Mouse (Mus musculus) common myeloid progenitor, adult 5-6 weeks (primary cell): ENCODE measurements around the gene Med27. TPM values are rescaled to one million over a fixed set of nuclear protein-coding genes. Genes with fewer than 3 reads are reported as not detected.

Source experiments
- ATAC-seq: replicated peaks from 2 replicates; pipeline ENCODE4 v1.8.0; 2016; ENCODE audit warnings: low read depth, mild to moderate bottlenecking, moderate TSS enrichment, inconsistent platforms; ENCODE audit not compliant: poor library complexity, severe bottlenecking
- total RNA-seq: library from RNA; stranded (forward); fragments of 200-1000, 187-1606 nt; gene quantifications from 2 replicates; pipeline ENCODE4 v1.2.3, GENCODE M21; 2017

Med27 gene
- total RNA-seq, 1 experiment from 2014 or later, result 21.3 TPM

DNA sequence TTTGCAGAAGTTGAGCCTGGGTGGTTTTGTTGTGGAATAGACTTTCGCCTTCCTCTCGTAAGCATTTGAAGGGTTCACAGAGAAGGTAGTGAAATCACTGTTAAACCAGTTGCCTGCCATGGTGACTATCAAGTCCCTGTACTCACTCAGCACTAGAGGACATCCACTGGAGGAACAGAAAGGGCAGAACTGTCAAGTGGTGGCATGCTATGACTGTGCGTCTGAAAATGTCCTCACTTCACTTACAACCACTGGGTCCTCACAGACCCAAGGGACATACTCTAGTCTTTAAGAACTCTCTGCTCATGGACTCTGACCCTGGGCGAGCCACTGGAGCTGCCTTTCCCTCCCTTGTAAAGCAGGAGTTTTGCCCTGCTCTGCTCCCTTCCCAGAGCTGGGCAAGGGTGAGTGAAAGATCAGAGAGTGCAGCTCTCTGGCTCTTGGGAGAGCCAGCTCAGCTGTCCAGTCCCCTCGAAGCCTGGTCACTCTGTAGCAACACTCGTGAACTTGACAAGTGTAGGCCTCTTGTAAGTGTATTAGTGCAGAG, 116.5 kb downstream of the Med27 start:
- ATAC-seq, result no peak

DNA sequence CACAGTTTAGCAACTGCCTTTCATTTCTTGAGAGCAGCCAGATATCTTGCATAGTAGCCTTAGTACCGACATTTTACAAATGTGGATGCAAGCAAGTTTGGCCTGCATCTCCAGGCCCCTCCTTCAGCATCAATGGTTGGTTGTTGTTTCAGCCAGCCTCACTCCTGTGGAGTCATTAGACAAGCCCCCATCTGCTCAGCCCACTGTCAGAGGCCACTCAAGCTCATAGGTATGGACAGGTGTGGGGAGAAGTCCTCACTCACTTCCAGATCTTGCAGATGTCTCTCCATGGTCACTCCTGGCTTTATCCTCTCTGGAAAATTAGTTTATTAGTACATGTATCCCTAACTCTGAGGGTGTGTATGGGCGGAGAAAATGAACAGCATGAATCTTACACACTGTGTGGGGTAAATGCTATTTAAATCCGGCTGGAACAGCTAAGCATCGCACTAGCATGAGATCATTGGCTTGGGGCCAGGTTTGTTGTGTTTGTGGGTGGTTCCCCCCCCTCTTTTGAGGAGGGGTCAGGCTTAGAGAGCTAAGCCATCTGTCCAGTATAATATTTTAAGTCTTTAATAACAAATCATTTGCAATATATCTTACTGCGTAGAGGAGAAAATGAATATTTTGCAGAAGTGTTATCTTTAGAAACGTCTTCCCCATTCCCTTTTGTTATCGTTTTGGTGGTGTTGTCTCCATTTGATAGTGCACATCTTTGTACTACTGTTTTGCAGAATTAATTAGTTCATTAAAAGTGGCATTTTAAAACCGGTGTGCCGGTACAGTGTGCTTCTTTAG, 118.4 kb downstream of the Med27 start:
- no peak for ATAC-seq

DNA sequence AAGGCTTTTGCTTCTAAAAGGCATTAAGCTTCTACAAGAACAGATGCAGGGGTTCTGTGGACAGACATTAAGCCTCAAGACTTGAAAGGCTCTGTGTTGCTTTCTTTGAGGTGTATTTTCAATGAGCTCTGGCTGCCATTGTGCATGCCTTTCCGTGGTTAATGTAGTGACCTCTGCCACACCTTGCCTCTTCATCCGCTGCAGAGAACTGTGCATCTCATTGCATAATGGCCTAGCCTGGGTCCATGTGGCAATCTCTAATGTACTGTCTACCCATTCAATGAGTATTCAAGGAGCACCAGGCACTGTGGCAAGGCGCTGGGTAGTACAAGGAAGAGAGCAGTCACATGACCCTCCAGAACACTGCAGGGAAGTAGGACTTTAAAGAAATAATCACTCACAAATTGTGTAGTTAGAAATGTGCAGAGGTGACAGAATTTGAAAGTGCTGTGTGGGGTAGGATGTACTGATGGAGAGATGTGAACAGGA, 119.1 kb downstream of the Med27 start:
- peak; percentile 43 for ATAC-seq

DNA sequence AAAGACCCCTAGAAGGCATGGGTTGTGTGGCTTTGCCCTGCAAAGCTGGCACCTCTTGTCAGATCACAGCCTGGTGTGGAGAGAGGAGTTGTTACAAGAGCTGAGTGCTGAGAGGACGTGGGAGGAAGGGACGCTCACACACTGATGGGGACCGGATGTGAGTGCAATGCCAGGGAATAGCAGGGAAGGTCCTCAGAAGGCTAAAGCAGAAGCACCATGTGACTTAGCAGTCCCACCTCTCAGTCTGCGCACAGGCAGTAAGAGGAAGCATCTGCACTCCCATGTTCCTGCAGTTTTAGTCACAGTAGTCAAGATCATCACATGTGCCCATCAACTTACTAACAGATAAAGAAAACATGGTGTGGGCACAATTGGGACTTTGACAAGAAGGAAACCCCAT, 119.8 kb downstream of the Med27 start:
- peak; percentile 59 for ATAC-seq

DNA sequence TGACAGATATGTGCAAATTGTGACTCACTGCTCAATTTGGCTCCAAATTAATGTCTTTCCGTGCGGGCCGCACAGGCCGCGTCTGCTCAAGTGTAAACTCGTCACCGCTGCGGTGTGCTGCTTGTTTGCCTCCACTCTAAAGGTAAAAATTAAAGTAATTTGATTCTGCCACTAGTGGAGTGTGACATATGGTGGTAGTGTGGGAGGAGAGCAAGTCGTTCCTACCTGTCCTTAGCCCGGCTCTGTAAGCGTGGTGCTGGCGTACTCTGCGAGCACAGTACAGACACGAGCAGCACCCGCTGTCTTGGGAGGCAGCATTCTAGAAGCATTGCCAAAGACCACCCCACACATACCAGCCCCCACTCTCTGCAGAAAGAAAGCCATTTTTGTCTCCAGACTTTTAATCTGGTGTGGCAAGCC, 121.9 kb downstream of the Med27 start:
- no peak for ATAC-seq

DNA sequence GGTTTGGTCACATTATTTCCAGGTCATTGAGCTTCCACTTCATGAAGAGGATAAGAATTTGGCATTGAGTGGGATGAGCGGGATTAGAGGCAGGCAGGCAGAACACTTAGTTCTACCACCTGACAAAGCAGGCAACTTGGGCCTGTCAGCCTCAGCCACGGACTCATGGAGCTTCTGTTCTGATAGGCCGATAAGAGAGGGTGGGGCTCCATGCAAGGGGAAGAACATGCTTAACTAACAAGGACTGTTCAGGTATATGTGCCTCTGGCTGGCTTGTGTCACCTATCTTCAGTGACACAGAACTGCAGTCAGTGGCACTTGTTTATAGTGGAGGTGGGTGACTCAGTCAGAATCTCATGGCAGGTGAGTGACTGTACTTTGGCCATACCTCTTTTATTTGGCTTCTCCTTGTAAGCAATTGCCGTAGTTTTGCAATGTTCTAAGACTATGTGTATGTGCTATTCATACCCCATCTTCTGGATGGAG, 126.4 kb downstream of the Med27 start:
- no peak for ATAC-seq

DNA sequence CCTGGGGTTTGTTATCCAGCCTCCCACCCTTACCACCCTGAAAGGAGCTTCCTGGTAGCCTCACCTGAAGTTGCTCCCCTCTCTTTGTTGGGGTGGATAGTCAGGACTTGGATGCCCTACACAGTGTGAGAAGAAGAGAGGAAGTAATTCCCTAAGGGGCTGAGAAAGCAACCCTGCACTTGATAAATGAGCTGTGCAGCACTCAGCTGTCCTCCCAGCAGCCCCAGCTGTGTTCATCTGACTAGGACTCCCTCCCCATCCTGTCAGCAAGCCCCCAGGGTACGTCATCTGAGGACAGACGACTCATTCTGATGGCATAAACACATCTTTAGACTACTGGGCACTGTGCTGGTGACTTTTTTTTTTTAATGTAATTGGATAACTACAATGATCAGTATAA, 127.3 kb downstream of the Med27 start:
- ATAC-seq, result no peak

DNA sequence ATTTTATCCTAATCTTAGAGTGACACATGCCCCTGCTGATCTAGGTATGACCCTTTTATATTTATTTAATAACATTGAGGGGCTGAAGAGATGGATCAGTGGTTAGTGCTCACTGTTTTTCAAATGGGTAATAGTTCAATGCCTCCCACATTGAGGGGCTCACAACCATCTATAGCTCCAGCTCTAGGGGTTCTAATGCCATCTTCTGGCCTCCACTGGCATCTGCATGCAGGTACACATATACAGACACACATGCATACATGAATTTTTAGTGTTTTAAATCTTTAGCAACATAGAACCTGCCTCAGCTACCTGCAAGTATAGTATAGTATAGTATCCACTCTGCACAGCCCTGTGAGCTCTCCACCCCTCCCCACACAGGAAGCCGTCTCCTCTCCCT, 130.1 kb downstream of the Med27 start:
- no peak for ATAC-seq

DNA sequence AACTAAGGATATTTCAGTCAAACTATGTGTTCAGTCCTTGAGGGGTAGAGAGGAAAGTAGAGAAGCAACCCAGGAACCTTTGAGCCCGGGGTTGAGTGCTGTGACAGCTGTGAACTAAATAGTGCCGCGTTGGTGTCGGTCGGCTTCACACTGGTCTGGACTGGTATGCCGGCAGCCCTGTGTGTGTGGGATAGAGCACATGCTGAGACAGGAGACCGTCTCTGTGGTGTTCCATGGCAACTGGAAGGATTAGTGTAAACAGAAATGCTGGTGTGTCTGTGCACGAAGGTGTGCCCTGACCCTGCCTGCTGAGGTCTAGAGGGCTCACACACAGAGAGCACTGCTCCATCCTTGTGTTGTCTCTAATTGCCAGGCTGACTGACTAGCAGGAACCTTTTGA, 135.2 kb downstream of the Med27 start:
- ATAC-seq, result no peak

DNA sequence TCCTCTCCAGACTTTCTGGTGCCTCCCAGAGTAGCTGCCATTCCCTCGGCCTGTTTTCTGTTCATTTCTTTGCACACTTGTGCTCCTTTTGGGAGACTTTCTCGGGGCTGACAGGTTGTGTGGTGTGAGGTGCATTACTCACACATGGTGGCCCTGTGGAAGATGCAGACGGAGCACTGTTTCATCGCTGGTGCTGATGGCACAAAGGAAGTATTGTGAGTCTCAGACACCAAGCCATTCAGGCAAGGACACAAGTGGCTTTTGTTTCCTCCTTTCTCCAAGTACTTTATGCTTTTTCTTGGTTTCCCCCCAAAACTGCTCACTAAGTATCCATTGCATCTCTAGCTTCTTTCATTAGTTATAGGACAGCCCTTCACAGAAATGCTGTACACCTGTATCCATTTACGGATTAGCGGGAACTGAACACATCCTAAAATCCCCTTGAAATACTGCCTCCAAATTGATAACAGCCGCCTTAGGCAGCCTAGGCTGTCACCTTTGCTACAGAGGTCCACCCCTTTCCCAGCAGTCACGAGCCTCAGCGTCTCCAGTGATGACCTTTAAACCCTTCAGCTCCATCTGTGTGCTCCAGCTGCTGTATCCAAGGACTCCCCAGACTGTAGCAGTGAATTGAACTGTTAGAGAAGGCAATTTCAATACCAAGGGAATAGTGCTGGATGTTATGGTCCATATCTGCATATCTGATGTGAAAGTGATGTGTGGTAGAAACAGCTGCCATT, 136.5 kb downstream of the Med27 start:
- no peak for ATAC-seq

DNA sequence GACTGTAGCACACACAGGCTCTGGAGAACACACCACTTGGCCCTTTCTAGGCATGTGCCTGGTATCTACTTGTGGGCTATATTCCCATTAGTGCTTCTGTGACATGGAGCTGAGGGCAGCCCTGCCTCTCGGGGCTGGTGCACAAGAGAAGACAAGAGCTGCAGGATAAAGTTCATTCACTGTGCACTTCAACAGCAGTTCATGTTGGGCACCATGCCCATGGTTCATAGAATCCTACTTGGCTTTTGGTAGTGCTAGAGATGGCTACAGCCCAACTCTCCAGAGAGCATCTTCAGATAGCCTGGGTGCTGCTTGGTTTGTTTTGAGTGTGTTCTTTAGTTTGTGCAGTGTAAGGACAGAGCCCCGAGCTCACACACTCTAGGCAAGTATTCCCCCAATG, 138.9 kb downstream of the Med27 start:
- ATAC-seq, result no peak

DNA sequence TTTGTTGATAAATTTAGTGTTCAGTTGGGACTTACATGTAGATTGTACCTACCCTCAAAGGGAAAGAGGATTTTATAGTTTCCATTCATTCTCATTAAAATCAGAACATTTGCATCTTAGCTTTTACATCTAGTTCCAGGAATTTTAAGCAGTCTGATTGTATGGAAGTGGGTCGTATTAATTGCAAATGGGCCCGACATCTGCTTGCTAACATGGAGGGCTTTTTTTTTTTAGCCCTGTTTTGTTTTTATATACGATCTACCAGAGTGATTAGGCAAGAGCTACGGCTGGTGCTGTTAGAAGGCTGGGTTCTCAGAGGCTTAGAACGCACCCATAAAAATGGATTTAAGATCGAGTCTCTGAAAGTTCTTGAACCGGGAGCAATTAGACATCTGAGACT, 139.9 kb downstream of the Med27 start:
- ATAC-seq, result no peak

DNA sequence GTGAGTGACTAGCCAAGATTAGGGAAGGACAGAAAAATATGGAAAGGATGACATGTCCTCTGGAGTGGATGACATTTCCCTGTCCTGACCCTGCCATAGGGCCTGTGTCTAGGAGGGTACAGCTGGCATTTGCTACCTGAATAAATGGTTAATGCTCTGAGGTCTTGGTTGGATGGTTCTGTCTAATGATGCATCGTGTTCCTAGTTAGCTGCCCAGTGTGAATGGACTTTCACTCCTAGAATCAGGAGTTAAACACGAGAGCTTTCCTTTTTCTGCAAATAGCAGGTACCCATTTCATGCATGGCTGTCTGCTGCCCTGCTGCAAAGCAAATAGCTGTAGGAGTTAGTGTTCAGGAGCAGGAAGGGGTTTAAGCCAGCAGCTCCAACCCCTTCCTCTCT, 141.0 kb downstream of the Med27 start:
- ATAC-seq, result no peak

DNA sequence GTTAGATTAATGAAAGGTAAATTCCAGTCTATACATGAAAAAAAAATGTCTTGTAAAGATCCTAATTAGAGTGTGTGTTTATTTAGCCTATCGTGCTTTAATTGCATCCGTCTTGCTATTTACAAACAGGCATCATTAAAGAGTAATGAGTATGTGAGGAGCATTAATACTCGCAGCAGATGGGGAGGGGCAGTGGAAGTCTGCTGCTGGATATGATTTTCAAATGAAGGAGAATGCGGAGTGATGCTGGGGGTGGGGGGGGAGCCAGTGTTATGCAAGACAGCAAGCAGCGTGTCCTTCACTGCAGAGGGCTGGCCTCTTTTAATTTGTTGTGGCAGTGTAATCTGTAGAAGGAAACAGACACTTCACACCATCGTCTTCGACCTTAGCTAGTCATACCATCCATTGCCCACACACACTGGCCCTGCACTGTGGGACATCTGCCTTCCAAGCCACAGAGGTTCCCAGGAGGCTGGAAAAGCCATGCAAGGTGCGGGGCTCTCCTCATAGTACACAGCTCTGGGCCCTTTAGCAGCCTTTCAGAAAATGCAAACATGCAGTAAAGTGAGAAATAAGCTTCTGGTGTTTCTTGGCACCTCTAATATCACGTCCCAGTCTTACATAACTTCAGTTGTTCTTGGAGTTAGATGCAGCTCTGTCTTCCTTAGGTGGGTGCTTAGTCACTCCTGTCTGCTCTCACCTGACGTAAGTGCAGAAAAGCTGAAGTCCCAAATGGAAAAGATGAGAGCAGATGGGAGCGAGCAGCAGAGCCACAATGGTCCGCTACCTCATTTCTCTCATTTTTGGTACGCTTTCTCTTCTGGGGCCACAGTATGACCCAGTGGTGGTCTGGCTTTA, 142.0 kb downstream of the Med27 start:
- ATAC-seq, result no peak

DNA sequence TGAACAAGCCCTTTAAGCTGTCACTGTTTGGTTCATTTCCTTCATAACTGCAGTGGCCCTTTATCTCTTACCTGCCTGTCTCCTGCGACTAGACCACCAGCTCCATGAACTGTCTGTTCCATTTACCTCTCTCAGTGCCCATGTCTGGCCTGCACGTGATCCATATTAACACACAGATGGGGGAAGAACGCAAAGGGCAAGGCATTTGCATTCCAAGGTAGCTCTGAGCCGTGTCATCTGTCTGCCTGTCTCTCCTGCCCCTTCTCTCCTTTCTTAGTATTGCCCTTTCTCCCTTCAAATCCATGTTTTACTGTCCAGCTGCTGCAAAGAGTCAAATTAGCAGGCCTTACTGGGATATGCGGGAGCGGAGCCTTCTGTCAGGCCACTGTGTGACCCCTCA, 145.0 kb downstream of the Med27 start:
- no peak for ATAC-seq

DNA sequence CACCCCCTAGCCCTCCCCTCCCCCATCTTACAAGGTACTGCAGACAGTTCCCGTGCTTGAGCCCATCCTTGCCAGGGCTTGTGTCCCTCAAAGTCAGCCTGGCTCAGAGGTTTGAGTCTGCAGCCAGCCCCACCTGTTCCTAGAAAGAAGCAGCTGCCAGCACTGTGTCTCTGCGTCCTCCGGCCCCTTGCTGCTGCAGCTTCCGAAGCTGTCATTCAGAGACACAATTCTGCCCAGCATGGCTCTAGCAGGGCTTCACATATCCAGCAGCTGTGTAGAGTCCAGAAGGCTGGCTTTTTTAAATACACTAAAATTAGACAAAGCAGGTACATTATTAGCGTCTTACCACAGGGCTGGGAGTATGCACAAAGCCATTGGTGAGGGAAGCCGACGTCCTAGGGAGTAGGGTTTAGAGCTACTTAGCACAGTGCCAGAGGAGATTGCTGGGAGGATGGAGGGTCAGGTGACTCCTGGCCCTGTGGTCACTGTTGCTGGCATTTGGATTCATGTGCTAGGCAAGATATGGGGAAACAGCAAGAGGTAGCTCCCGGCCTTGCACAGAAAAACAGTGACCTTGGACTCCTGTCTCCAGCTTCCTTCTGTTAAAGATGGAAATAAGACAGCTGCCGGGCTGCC, 146.9 kb downstream of the Med27 start:
- ATAC-seq, result no peak

DNA sequence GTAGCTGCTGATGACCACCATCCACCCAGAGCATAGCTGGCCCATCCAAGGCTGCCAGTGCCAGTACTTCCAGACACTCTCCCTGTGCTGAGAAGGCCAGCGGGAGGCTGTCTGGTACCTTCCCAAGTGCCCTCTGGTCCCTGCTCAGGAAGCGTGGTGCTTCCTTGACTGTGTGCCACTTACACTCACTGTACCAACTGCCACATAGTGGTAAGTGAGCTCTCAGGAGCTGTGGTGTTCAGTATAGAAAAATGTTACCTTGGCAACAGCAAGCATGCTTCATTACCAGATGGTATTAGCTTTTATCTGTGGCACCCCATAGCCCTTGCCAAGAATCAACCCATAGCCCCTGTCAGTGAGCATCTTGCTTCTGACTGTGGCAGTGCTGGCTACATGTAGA, 148.7 kb downstream of the Med27 start:
- no peak for ATAC-seq

DNA sequence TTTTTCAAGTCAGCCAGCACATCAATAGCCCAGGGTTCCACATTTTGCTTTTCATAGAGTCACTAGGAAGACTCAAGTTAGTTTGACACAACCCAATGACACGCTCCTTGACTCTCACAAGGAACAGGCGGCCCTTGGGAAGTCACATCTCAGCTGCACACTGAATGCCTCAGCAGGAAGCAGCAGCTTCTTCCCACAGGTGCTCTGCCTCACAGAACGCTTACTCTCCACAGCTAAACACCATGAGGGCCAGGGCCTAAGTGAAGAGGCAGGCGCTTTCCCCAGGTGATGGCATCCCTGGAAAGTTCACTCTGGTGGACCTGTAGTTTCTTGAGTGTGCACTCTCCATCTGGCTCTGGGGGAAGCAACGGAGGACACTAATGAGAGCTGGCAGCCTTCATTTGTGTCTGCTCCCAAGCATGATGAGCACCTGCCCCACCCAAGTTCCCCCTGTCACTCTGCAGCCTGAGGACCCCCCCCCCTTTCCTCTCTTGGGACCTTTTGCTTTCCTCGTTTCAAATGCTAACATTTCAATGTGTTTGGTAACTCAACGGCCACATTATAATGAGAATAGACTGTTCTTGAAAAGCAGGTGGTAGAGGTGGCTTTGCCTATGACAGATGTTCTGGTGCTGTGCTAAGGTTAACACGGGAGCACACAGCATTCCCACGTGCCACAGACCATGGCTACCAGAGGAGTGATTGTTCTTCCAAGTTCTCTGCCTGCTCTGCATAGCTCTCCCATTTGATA, 154.2 kb downstream of the Med27 start:
- ATAC-seq, result no peak

DNA sequence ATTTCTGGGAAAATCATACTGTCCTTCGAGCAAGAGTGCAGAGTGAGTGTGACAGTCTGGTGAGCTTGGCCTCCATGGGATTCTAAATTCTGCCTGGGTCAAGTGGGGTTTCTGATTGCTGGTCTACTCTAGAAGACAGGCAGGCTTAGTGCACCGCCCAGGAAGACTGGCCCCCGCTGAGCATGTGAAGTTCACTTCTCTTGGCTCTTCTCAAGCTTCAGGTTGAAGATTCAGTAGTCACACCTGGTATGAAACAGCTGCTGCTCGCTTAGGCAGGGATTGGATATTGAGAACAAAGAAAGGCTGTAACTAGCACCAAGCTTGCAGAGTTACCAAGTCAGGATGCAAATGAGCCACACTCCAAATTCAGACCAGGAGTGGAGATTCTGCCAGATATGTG, 154.8 kb downstream of the Med27 start:
- ATAC-seq, result no peak
